Mouse (Mus musculus) thymus, postnatal 4 days (tissue): ENCODE measurements around the gene Mmp28.

Experiments
- DNase-seq: peaks from one replicate; pipeline ENCODE4 v3.0.0; 2021

The Mmp28 gene

DNA sequence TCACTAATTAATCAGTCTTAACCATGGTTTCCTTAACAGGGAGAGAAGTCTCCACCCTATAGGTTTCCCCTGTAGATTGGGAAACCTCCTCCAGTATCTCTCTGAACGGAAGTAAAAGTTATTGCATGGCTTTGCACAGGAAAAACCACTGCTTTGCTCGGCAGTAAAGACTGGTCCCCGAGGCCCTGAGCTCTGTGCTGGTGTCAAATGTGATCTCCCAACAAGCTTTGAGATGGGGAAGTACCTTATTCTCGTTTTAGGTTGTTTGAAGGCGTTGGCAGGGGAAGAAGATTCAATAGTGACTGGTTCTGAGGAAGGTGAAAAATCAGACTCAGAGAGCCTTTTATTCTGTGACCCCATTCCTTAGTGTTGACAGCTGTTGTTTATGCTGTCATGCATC is 64.1 kb downstream of the Mmp28 start:
- DNase-seq, result no peak

DNA sequence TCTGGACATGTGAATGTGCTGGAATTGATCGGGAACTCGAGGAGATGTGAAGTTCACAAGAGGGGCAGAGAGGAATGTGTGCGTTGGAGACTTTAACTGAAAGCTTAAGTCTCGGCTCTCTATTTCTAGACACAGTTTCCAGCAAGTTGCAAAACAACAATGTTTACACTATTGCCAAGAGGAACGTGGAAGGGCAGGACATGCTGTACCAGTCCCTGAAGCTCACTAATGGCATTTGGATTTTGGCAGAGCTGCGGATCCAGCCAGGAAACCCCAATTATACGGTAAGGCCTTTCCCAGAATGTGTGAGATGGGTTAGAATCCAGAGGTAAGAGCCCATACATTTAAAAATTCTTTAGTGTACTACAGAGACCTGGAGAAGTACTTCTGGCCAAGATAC is 65.2 kb downstream of the Mmp28 start:
- no peak for DNase-seq

DNA sequence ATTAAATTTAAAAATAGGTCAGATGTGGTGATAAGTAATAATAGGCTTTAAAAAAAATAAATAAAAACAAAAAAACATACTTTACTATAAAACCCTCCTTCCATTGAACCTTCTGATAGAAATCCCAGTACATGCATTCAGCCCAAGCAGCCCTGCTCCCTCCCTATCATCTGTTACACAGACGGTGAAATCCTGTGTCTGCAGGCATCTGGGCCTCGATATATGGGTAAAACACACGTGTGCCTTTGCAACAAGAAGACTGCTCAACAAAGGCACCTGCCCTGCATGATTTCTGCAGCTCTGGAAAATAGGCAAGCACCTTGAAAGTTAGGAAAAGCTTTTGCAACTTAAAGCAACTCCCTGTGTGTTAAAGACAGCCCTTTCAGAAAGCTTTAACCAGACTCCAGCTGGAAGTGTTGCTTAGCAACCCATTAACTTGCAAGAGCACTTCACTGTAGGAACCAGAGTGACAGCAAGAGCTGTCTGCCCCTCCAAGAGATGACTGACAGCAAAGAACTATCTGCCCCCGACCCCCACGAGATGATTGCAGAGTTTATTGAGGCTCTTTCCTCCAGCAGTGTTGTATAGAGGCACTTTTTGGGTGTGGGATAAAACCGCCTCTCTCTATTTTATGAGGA is 68.0 kb downstream of the Mmp28 start:
- no peak for DNase-seq

DNA sequence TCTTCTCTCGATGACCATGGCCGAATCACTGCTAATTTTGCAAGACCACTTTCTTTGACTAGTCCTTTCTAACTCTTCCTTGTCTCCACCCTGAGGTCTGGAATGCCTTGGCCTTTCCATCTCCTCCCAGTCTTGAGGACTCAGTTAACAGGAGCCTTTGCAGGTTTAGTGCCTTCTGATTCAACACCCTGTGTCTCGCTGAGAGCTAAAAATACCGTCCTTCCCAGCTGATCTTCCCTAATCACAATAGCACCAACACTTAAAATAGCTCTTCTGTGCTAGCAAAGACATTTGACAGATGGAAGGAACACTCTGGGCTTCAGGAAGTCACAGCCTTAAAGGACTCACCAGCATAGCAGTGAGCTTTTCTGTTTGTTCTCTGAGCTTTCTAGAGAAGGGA is 69.8 kb downstream of the Mmp28 start:
- DNase-seq, result no peak
